Mouse (Mus musculus): ENCODE measurements around the gene Rap1gap2. TPM values are rescaled to one million over a fixed set of nuclear protein-coding genes. Genes with fewer than 3 reads are reported as not detected.
"Not testable (repeated sequence)": the region's sequence is repeated elsewhere in the genome, so short reads cannot be mapped to it uniquely, and the experiment has no call there.

Gene Rap1gap2
- polyA plus RNA-seq, 1 experiment from 2014 or later, result 1.1 TPM

GRCm38 (mm10) chr11:74581333-74581732, 29.4 kb downstream of the Rap1gap2 start:
- H3K4me1 ChIP-seq (ENCODE audit: control insufficient read depth, insufficient read depth, low read length); H3K4me2 ChIP-seq (ENCODE audit: low read depth, low read length); H3K9ac ChIP-seq (replicated peaks; ENCODE audit: low read length); H3K4me3 ChIP-seq (ENCODE audit: low read depth, low read length); H3K27me3 ChIP-seq (ENCODE audit: control insufficient read depth, insufficient read depth, low read length); ATAC-seq (replicated peaks; ENCODE audit: insufficient number of reproducible peaks, low FRiP score, low TSS enrichment, low read depth); H3K27ac ChIP-seq (replicated peaks; ENCODE audit: low read depth, low read length); H3K9me3 ChIP-seq (replicated peaks; ENCODE audit: control insufficient read depth, low read length); H3K36me3 ChIP-seq (replicated peaks; ENCODE audit: control insufficient read depth, insufficient read depth, low read depth, low read length): not testable (repeated sequence)
- peak; percentile 11 for DNase-seq (ENCODE audit: low spot score)
- 56% methylated on average over 4 of the region's 4 CpGs for WGBS

- Histone ChIP-seq H3K9ac (replicated peaks; ENCODE audit: low read length) (no peak overlapping the region), H3K27ac (replicated peaks; ENCODE audit: low read depth, low read length) (no peak overlapping the region), H3K27me3 (ENCODE audit: control insufficient read depth, insufficient read depth, low read length) (no peaks in the 10 kb centered on the region), H3K4me2 (ENCODE audit: low read depth, low read length) (no peak overlapping the region), H3K9me3 (replicated peaks; ENCODE audit: control insufficient read depth, low read length) (no peaks in the 10 kb centered on the region), H3K36me3 (replicated peaks; ENCODE audit: control insufficient read depth, insufficient read depth, low read depth, low read length) (no peaks in the 10 kb centered on the region), H3K4me1 (ENCODE audit: control insufficient read depth, insufficient read depth, low read length) (no peaks in the 10 kb centered on the region), H3K4me3 (ENCODE audit: low read depth, low read length) (no peak overlapping the region)
- ATAC-seq (replicated peaks; ENCODE audit: insufficient number of reproducible peaks, low FRiP score, low TSS enrichment, low read depth) (no peak), DNase-seq (ENCODE audit: low spot score) (no peak)
- WGBS, result 73% methylated on average over 3 of the region's 3 CpGs
These were observed 33.6 kb downstream of the Rap1gap2 start for GRCm38 (mm10) chr11:74577068-74577467.

GRCm38 (mm10) chr11:74575940-74576339, 34.8 kb downstream of the Rap1gap2 start:
- Histone ChIP-seq H3K27ac (replicated peaks; ENCODE audit: low read depth, low read length) (no peak overlapping the region), H3K4me3 (ENCODE audit: low read depth, low read length) (no peak overlapping the region), H3K27me3 (ENCODE audit: control insufficient read depth, insufficient read depth, low read length) (no peaks in the 10 kb centered on the region), H3K4me2 (ENCODE audit: low read depth, low read length) (no peak overlapping the region), H3K9ac (replicated peaks; ENCODE audit: low read length) (no peak overlapping the region), H3K4me1 (ENCODE audit: control insufficient read depth, insufficient read depth, low read length) (no peaks in the 10 kb centered on the region), H3K9me3 (replicated peaks; ENCODE audit: control insufficient read depth, low read length) (no peaks in the 10 kb centered on the region), H3K36me3 (replicated peaks; ENCODE audit: control insufficient read depth, insufficient read depth, low read depth, low read length) (no peaks in the 10 kb centered on the region)
- DNase-seq (ENCODE audit: low spot score) (no peak), ATAC-seq (replicated peaks; ENCODE audit: insufficient number of reproducible peaks, low FRiP score, low TSS enrichment, low read depth) (no peak)
- WGBS, result 88% methylated on average over 3 of the region's 3 CpGs

- no peak overlapping the region for H3K4me2 ChIP-seq (ENCODE audit: low read depth, low read length)
- H3K4me1 ChIP-seq (ENCODE audit: control insufficient read depth, insufficient read depth, low read length), result no peaks in the 10 kb centered on the region
- ATAC-seq (replicated peaks; ENCODE audit: insufficient number of reproducible peaks, low FRiP score, low TSS enrichment, low read depth) (no peak), DNase-seq (ENCODE audit: low spot score) (no peak)
- no peaks in the 10 kb centered on the region for H3K9me3 ChIP-seq (replicated peaks; ENCODE audit: control insufficient read depth, low read length)
- H3K36me3 ChIP-seq (replicated peaks; ENCODE audit: control insufficient read depth, insufficient read depth, low read depth, low read length), result no peaks in the 10 kb centered on the region
- no peak overlapping the region for H3K4me3 ChIP-seq (ENCODE audit: low read depth, low read length)
- H3K27ac ChIP-seq (replicated peaks; ENCODE audit: low read depth, low read length), result no peak overlapping the region
- H3K9ac ChIP-seq (replicated peaks; ENCODE audit: low read length), result no peak overlapping the region
- H3K27me3 ChIP-seq (ENCODE audit: control insufficient read depth, insufficient read depth, low read length), result no peaks in the 10 kb centered on the region
- 73% methylated on average over 4 of the region's 4 CpGs for WGBS
These were observed 35.8 kb downstream of the Rap1gap2 start for GRCm38 (mm10) chr11:74574768-74575434.

GRCm38 (mm10) chr11:74572459-74573061, 38.2 kb downstream of the Rap1gap2 start:
- WGBS, result 71% methylated on average over 6 of the region's 6 CpGs
- DNase-seq (ENCODE audit: low spot score), result no peak

GRCm38 (mm10) chr11:74569735-74570134, 41.0 kb downstream of the Rap1gap2 start:
- no peak overlapping the region for H3K4me2 ChIP-seq (ENCODE audit: low read depth, low read length)

More at GRCm38 (mm10) chr11:74572459-74573061, 38.2 kb downstream of the Rap1gap2 start:
- H3K27ac ChIP-seq (replicated peaks; ENCODE audit: low read depth, low read length), result no peak overlapping the region
- no peak for ATAC-seq (replicated peaks; ENCODE audit: insufficient number of reproducible peaks, low FRiP score, low TSS enrichment, low read depth)
- no peak overlapping the region for H3K4me2 ChIP-seq (ENCODE audit: low read depth, low read length)
- no peaks in the 10 kb centered on the region for H3K27me3 ChIP-seq (ENCODE audit: control insufficient read depth, insufficient read depth, low read length)
- no peaks in the 10 kb centered on the region for H3K9me3 ChIP-seq (replicated peaks; ENCODE audit: control insufficient read depth, low read length)
- H3K4me1 ChIP-seq (ENCODE audit: control insufficient read depth, insufficient read depth, low read length), result no peaks in the 10 kb centered on the region
- H3K9ac ChIP-seq (replicated peaks; ENCODE audit: low read length), result no peak overlapping the region
- H3K36me3 ChIP-seq (replicated peaks; ENCODE audit: control insufficient read depth, insufficient read depth, low read depth, low read length), result no peaks in the 10 kb centered on the region
- H3K4me3 ChIP-seq (ENCODE audit: low read depth, low read length), result no peak overlapping the region

GRCm38 (mm10) chr11:74568463-74568862, 42.3 kb downstream of the Rap1gap2 start:
- ATAC-seq (replicated peaks; ENCODE audit: insufficient number of reproducible peaks, low FRiP score, low TSS enrichment, low read depth) (no peak), DNase-seq (ENCODE audit: low spot score) (no peak)
- H3K4me2 ChIP-seq (ENCODE audit: low read depth, low read length), result no peak overlapping the region
- no peaks in the 10 kb centered on the region for H3K4me1 ChIP-seq (ENCODE audit: control insufficient read depth, insufficient read depth, low read length)
- H3K36me3 ChIP-seq (replicated peaks; ENCODE audit: control insufficient read depth, insufficient read depth, low read depth, low read length), result no peaks in the 10 kb centered on the region
- WGBS, result 91% methylated on average over 5 of the region's 5 CpGs
- H3K27me3 ChIP-seq (ENCODE audit: control insufficient read depth, insufficient read depth, low read length), result no peaks in the 10 kb centered on the region
- H3K9me3 ChIP-seq (replicated peaks; ENCODE audit: control insufficient read depth, low read length), result no peaks in the 10 kb centered on the region
- H3K9ac ChIP-seq (replicated peaks; ENCODE audit: low read length), result no peak overlapping the region
- no peak overlapping the region for H3K4me3 ChIP-seq (ENCODE audit: low read depth, low read length)
- H3K27ac ChIP-seq (replicated peaks; ENCODE audit: low read depth, low read length), result no peak overlapping the region

More at GRCm38 (mm10) chr11:74569735-74570134, 41.0 kb downstream of the Rap1gap2 start:
- Histone ChIP-seq H3K4me3 (ENCODE audit: low read depth, low read length) (no peak overlapping the region), H3K27ac (replicated peaks; ENCODE audit: low read depth, low read length) (no peak overlapping the region), H3K9me3 (replicated peaks; ENCODE audit: control insufficient read depth, low read length) (no peaks in the 10 kb centered on the region), H3K27me3 (ENCODE audit: control insufficient read depth, insufficient read depth, low read length) (no peaks in the 10 kb centered on the region), H3K9ac (replicated peaks; ENCODE audit: low read length) (no peak overlapping the region), H3K4me1 (ENCODE audit: control insufficient read depth, insufficient read depth, low read length) (no peaks in the 10 kb centered on the region), H3K36me3 (replicated peaks; ENCODE audit: control insufficient read depth, insufficient read depth, low read depth, low read length) (no peaks in the 10 kb centered on the region)
- DNase-seq (ENCODE audit: low spot score) (no peak), ATAC-seq (replicated peaks; ENCODE audit: insufficient number of reproducible peaks, low FRiP score, low TSS enrichment, low read depth) (no peak)
- WGBS, result 74% methylated on average over 6 of the region's 6 CpGs

GRCm38 (mm10) chr11:74568004-74568403, 42.7 kb downstream of the Rap1gap2 start:
- no peak overlapping the region for H3K27ac ChIP-seq (replicated peaks; ENCODE audit: low read depth, low read length)
- no peak overlapping the region for H3K4me3 ChIP-seq (ENCODE audit: low read depth, low read length)
- 70% methylated on average over 3 of the region's 3 CpGs for WGBS
- ATAC-seq (replicated peaks; ENCODE audit: insufficient number of reproducible peaks, low FRiP score, low TSS enrichment, low read depth) (no peak), DNase-seq (ENCODE audit: low spot score) (no peak)
- no peak overlapping the region for H3K4me2 ChIP-seq (ENCODE audit: low read depth, low read length)
- no peaks in the 10 kb centered on the region for H3K4me1 ChIP-seq (ENCODE audit: control insufficient read depth, insufficient read depth, low read length)
- H3K36me3 ChIP-seq (replicated peaks; ENCODE audit: control insufficient read depth, insufficient read depth, low read depth, low read length), result no peaks in the 10 kb centered on the region
- no peaks in the 10 kb centered on the region for H3K27me3 ChIP-seq (ENCODE audit: control insufficient read depth, insufficient read depth, low read length)
- no peak overlapping the region for H3K9ac ChIP-seq (replicated peaks; ENCODE audit: low read length)
- H3K9me3 ChIP-seq (replicated peaks; ENCODE audit: control insufficient read depth, low read length), result no peaks in the 10 kb centered on the region
